Mouse (Mus musculus) central nervous system, embryonic 18 days (tissue): ENCODE data around the gene Trim30b. TPM values are rescaled to one million over a fixed set of nuclear protein-coding genes. Genes with fewer than 3 reads are reported as not detected.

ENCODE experiments used
- polyA plus RNA-seq: library from polyadenylated mRNA; depleted of rRNA; stranded (reverse); fragments of >200 nt; gene quantifications from 2 replicates; pipeline ENCODE4 v1.2.3, GENCODE M21; 2012; rRNA removed

Gene Trim30b
- polyA plus RNA-seq = 0.05 TPM in 1 of 2 replicates, not detected in the other

GRCm38 (mm10) chr7:104369736-104370414 is at the start of gene Trim30b:
Gene Trim30b (minus strand): TSS chr7:104369884.

DNA sequence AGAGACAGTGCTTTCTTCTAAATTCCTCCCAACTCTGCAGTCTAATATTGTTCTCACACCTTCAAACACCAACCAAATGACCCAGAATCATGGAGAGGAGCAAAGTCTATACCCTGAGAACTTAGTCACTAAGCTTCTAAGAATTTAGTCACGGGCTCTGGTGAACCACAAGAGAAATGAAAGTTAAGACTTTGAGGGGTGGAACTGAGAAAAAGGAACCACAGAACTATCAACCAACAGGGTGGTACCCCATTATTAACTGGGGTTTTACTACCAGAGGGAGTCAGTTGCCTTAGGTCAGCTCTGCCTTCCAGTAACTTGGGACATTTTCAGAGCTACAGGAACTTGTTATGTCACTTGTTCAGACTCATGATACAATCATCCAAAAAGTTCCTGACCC is 31.0 kb upstream of the Trim30b start, which contains the start of gene Trim30c:
Trim30c (minus strand) TSS at position 140 of the 400 bp plus-strand sequence.

GRCm38 (mm10) chr7:104352717-104353599 is 16.7 kb downstream of the Trim30b start, which contains the start of gene Trim12c:
Gene Trim12c (minus strand): TSS chr7:104353362.

DNA sequence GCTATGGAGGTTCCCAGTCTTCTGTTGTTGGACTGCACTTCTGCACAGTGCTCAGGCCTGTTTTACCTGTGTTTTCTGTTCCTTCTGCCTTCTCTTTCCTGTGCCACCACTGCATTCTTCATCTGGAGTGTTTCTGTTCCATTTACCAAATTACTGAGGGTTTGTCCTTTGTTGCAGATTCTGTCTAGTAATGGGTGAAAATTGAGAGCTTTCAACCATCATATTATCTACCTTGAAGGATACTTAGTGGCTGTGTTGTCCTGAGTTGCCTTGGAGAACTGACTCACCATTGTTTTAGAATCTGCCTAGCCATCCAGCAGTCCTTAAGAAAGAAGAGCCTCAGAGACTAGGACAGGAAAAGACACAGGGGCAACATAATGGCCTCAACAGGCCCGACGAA is 40.5 kb downstream of the Trim30b start, which contains the start of gene Trim34b:
Trim34b (plus strand) TSS at position 301 of the 400 bp plus-strand sequence.

DNA sequence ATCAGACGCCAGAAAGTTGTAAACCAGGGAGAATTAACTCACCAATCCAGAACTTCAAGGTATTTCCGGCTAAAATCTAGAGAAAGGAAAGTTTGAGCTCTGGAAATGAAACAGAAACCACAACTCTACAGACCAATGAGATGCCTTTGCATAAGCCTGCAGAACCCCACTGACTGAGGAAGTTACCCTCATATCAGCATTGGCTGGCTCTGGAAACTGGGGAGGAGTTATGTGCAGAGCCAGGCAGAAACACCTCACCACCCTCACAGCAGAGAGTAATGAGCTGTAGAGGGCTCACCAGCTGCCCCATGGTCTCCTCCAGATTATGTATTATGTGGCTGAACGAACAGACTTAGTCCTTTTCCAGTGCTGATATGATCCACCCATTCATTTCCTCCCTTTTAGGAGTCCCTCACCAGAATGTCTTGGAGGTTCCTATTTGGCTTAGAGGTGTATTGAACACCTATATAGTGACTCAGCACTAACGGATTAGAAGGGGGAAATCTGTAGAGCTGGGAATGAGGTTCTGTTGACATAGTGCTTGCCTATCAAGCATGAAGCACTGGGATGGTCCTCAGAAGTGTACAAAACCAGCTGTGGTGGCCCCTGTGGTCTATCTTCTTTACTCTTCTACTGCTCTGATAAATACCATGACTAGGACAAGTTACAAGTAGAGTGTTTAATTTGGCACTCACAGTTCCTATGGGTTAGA is 54.2 kb downstream of the Trim30b start, which contains the start of gene Trim12a:
Trim12a (minus strand) TSS at position 98 of the 712 bp plus-strand sequence.

Other genes with a start within 250 kb of the Trim30b start
- gene Ubqln5, start 240.1 kb downstream of the Trim30b start, polyA plus RNA-seq = not detected in 2 replicates
- gene Olfr643, start 232.5 kb downstream of the Trim30b start, polyA plus RNA-seq = not detected in 2 replicates
- not detected in 2 replicates for gene Ubqln3, start 226.6 kb downstream of the Trim30b start, polyA plus RNA-seq
- not detected in 2 replicates for gene Ubqlnl, start 219.3 kb downstream of the Trim30b start, polyA plus RNA-seq
- gene Olfm5, start 205.1 kb downstream of the Trim30b start, polyA plus RNA-seq = 0.17 TPM in 1 of 2 replicates, not detected in the other
- gene Olfr648, start 186.5 kb downstream of the Trim30b start, polyA plus RNA-seq = 0.17 and 0.18 TPM in 2 replicates
- gene Olfr649, start 173.9 kb downstream of the Trim30b start, polyA plus RNA-seq = not detected in 2 replicates
- gene Trim6, start 151.1 kb downstream of the Trim30b start, polyA plus RNA-seq = 0.39 and 0.59 TPM in 2 replicates
- 2.1 and 3.1 TPM in 2 replicates for gene Trim34a, start 125.4 kb downstream of the Trim30b start, polyA plus RNA-seq
- gene Trim5, start 81.8 kb downstream of the Trim30b start, polyA plus RNA-seq = 0.16 and 0.21 TPM in 2 replicates
- 2.9 and 3.8 TPM in 2 replicates for gene Trim12a, start 54.4 kb downstream of the Trim30b start, polyA plus RNA-seq
- gene Trim34b, start 40.4 kb downstream of the Trim30b start, polyA plus RNA-seq = 0.04 TPM in 1 of 2 replicates, not detected in the other
- 1.7 and 1.9 TPM in 2 replicates for gene Trim12c, start 16.5 kb downstream of the Trim30b start, polyA plus RNA-seq
- gene Trim30c, start 31.0 kb upstream of the Trim30b start, polyA plus RNA-seq = 0.05 and 0.08 TPM in 2 replicates
- gene Trim30a, start 95.3 kb upstream of the Trim30b start, polyA plus RNA-seq = 1.3 and 1.9 TPM in 2 replicates
- 0.74 and 0.91 TPM in 2 replicates for gene Trim30d, start 138.0 kb upstream of the Trim30b start, polyA plus RNA-seq
- not detected in 2 replicates for gene Olfr651, start 180.2 kb upstream of the Trim30b start, polyA plus RNA-seq
- gene Olfr652, start 191.0 kb upstream of the Trim30b start, polyA plus RNA-seq = not detected in 2 replicates
- gene Olfr653, start 207.4 kb upstream of the Trim30b start, polyA plus RNA-seq = not detected in 2 replicates
- not detected in 2 replicates for gene Olfr654, start 217.1 kb upstream of the Trim30b start, polyA plus RNA-seq
- 0.10 TPM in 1 of 2 replicates, not detected in the other for gene Olfr655, start 231.9 kb upstream of the Trim30b start, polyA plus RNA-seq
- gene Olfr656, start 244.1 kb upstream of the Trim30b start, polyA plus RNA-seq = not detected in 2 replicates